Mouse (Mus musculus) heart, embryonic 11.5 days (tissue): ENCODE results near the gene Chrne. TPM values are rescaled to one million over a fixed set of nuclear protein-coding genes. Genes with fewer than 3 reads are reported as not detected.
"Not testable (repeated sequence)": the region's sequence is repeated elsewhere in the genome, so short reads cannot be mapped to it uniquely, and the experiment has no call there.

ENCODE experiments used
- ATAC-seq: fragments of 200-750 bp; cut with Nextera tagmentation; replicated peaks from 2 replicates; pipeline ENCODE4 v1.8.0; 2017; ENCODE audit warnings: moderate library complexity; ENCODE audit not compliant: insufficient number of reproducible peaks, low FRiP score, low TSS enrichment
- H3K27ac ChIP-seq: fragments of 300-500 bp; sonication (generic); 2 replicates; pipeline ENCODE4 v1.5.1; 2014; ENCODE audit warnings: mild to moderate bottlenecking, low read depth, low read length
- H3K27me3 ChIP-seq: fragments of 300-500 bp; sonication (generic); 2 replicates; pipeline ENCODE4 v1.6.1; 2014; ENCODE audit warnings: mild to moderate bottlenecking, low read length, mixed read lengths; ENCODE audit not compliant: control insufficient read depth, insufficient read depth
- H3K36me3 ChIP-seq: fragments of 300-500 bp; sonication (generic); 2 replicates; pipeline ENCODE4 v1.6.1; 2014; ENCODE audit warnings: mild to moderate bottlenecking, low read length, moderate library complexity, mixed read lengths; ENCODE audit not compliant: control insufficient read depth, insufficient read depth
- H3K4me1 ChIP-seq: fragments of 300-500 bp; sonication (generic); 2 replicates; pipeline ENCODE4 v1.6.1; 2014; ENCODE audit warnings: low read length; ENCODE audit not compliant: control insufficient read depth, insufficient read depth
- H3K4me2 ChIP-seq: fragments of 300-500 bp; sonication (generic); 2 replicates; pipeline ENCODE4 v1.6.1; 2014; ENCODE audit warnings: mild to moderate bottlenecking, moderate library complexity
- H3K4me3 ChIP-seq: fragments of 300-500 bp; sonication (generic); 2 replicates; pipeline ENCODE4 v1.5.1; 2014; ENCODE audit warnings: low read depth, low read length
- H3K9ac ChIP-seq: fragments of 300-500 bp; sonication (generic); 2 replicates; pipeline ENCODE4 v1.6.1; 2014; ENCODE audit warnings: mild to moderate bottlenecking, low read depth, low read length, moderate library complexity
- H3K9me3 ChIP-seq: fragments of 300-500 bp; sonication (generic); replicated peaks from 2 replicates; pipeline ENCODE4 v1.6.1; 2016; ENCODE audit warnings: low read length; ENCODE audit not compliant: control insufficient read depth
- WGBS: fragments of 180-500 bp; shearing (Covaris S2); extraction: QIAGEN DNeasy Blood & Tissue Kit; methylation state at CpG from one replicate; pipeline ENCODE4 v1.1.7; 2014; ENCODE audit not compliant: insufficient replicate concordance; 5-methylcytosine and 5-hydroxymethylcytosine counted together
- polyA plus RNA-seq: library from polyadenylated mRNA; unstranded; fragments of >200 nt; fragmentation: Nextera tagmentation; extraction: Ambion mirVana; gene quantifications from 2 replicates; pipeline ENCODE4 v1.2.1, GENCODE M21; 2014

Gene Chrne
- polyA plus RNA-seq, 1 experiment from 2014 or later = not detected

DNA sequence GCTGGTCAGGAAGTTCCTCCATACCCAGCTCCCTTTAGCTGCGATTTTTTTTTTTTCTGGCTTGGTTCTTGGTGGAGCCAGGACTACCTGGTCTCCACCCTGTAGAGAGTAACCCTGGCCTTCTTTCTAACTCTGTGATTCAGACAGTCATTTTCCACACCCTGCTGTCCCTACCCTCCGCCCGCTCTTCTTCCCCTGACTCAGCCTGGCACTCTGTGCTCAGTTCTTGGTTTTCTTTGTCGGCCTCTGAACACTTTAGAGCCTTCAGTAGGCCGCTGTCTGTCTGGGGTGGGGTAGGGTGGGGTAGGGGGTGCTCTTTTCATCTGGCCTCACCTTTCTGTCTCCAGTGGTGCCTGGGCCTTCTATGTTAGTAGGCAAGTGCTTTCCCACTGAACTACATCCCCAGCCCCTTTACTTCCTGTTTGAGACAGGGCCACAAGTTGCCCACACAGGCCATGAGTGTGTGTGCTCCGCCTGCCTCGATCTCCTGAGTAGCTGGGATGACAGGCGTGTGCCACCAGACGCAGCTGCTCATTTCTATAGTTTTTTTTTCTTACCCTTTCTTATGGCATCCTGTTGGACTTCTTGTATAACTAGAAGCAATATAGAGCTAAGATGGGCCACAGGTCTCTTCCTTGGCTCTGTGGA lies 39.2 kb downstream of the Chrne start:
- H3K9me3 ChIP-seq = no peaks in the 10 kb centered on the region
- peaks cover 14% of the 10 kb centered on the region for H3K4me1 ChIP-seq
- 67% methylated on average over 9 of the region's 9 CpGs for WGBS
- no peak overlapping the region for H3K4me2 ChIP-seq
- no peak for ATAC-seq
- no peak overlapping the region for H3K4me3 ChIP-seq
- H3K27me3 ChIP-seq = no peaks in the 10 kb centered on the region
- H3K27ac ChIP-seq = no peak overlapping the region
- H3K9ac ChIP-seq = no peak overlapping the region
- H3K36me3 ChIP-seq = no peaks in the 10 kb centered on the region; the same call in 1 of the 2 replicates

GRCm38 (mm10) chr11:70578962-70579361 lies 40.1 kb downstream of the Chrne start:
- H3K4me2 ChIP-seq = no peak overlapping the region
- H3K4me1 ChIP-seq = peaks cover 14% of the 10 kb centered on the region
- H3K27me3 ChIP-seq = no peaks in the 10 kb centered on the region
- H3K4me3 ChIP-seq = no peak overlapping the region
- H3K27ac ChIP-seq = no peak overlapping the region
- H3K36me3 ChIP-seq = no peaks in the 10 kb centered on the region; the same call in 1 of the 2 replicates
- no peak overlapping the region for H3K9ac ChIP-seq
- no peak for ATAC-seq
- no peaks in the 10 kb centered on the region for H3K9me3 ChIP-seq
- WGBS = 90% methylated on average over 6 of the region's 6 CpGs

- H3K27ac ChIP-seq = no peak overlapping the region
- no peaks in the 10 kb centered on the region; the same call in 1 of the 2 replicates for H3K36me3 ChIP-seq
- 75% methylated on average over 3 of the region's 3 CpGs for WGBS
- no peak overlapping the region for H3K4me2 ChIP-seq
- H3K27me3 ChIP-seq = no peaks in the 10 kb centered on the region
- no peak for ATAC-seq
- H3K9ac ChIP-seq = no peak overlapping the region
- H3K9me3 ChIP-seq = no peaks in the 10 kb centered on the region
- H3K4me1 ChIP-seq = peaks cover 19% of the 10 kb centered on the region
- no peak overlapping the region for H3K4me3 ChIP-seq
Measured at GRCm38 (mm10) chr11:70577201-70577600, 41.8 kb downstream of the Chrne start.

- WGBS = 78% methylated on average over 6 of the region's 6 CpGs
- Histone ChIP-seq H3K4me3 (no peak overlapping the region), H3K4me2 (no peak overlapping the region), H3K27ac (no peak overlapping the region), H3K27me3 (no peaks in the 10 kb centered on the region), H3K9me3 (no peaks in the 10 kb centered on the region), H3K9ac (no peak overlapping the region), H3K4me1 (peaks cover 14% of the 10 kb centered on the region), H3K36me3 (no peaks in the 10 kb centered on the region)
- ATAC-seq = no peak
Measured at GRCm38 (mm10) chr11:70573872-70574271, 45.1 kb downstream of the Chrne start.

- H3K27ac ChIP-seq = no peak overlapping the region
- no peak overlapping the region for H3K4me3 ChIP-seq
- no peaks in the 10 kb centered on the region for H3K36me3 ChIP-seq
- 40% methylated on average over 5 of the region's 5 CpGs for WGBS
- H3K4me2 ChIP-seq = peak overlapping the region; percentile 10
- H3K9ac ChIP-seq = no peak overlapping the region
- H3K9me3 ChIP-seq = no peaks in the 10 kb centered on the region
- H3K4me1 ChIP-seq = peaks cover 12% of the 10 kb centered on the region
- no peaks in the 10 kb centered on the region for H3K27me3 ChIP-seq
- ATAC-seq = no peak; the same call in 1 of the 2 replicates
Measured at GRCm38 (mm10) chr11:70572348-70572902, 46.6 kb downstream of the Chrne start.

GRCm38 (mm10) chr11:70571641-70572040 lies 47.4 kb downstream of the Chrne start:
- WGBS = 86% methylated on average over 1 of the region's 1 CpGs
- Histone ChIP-seq H3K4me3 (no peak overlapping the region), H3K9ac (no peak overlapping the region), H3K4me2 (peak overlapping the region; percentile 9), H3K9me3 (no peaks in the 10 kb centered on the region), H3K4me1 (peaks cover 12% of the 10 kb centered on the region), H3K36me3 (no peaks in the 10 kb centered on the region), H3K27ac (no peak overlapping the region), H3K27me3 (no peaks in the 10 kb centered on the region)
- no peak for ATAC-seq

DNA sequence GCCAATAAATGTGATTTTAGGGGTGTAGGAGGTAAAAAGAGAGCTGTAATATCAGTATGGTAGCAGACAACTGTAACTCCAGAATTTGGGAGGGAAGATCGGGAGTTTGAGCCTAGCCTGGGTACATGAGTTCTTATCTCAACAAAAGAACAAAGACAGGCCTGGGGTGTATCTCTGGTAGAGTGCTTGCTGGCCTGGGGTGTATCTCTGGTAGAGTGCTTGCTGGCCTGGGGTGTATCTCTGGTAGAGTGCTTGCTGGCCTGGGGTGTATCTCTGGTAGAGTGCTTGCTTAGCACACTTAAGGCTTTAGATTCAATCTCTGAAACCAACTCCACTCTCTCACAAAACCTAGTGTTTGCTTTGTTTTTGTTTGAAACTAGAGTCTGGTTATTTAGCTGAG lies 48.4 kb downstream of the Chrne start:
- H3K36me3 ChIP-seq, H3K9me3 ChIP-seq, H3K4me3 ChIP-seq, H3K27me3 ChIP-seq, H3K27ac ChIP-seq, H3K9ac ChIP-seq, H3K4me2 ChIP-seq, ATAC-seq: not testable (repeated sequence)
- 43% methylated on average over 1 of the region's 1 CpGs for WGBS
- peaks cover 12% of the 10 kb centered on the region for H3K4me1 ChIP-seq

- ATAC-seq = no peak
- H3K4me2 ChIP-seq = no peak overlapping the region
- H3K36me3 ChIP-seq = no peaks in the 10 kb centered on the region
- no peak overlapping the region for H3K27ac ChIP-seq
- WGBS = 84% methylated on average over 7 of the region's 7 CpGs
- H3K27me3 ChIP-seq = no peaks in the 10 kb centered on the region
- no peaks in the 10 kb centered on the region for H3K9me3 ChIP-seq
- peaks cover 10% of the 10 kb centered on the region for H3K4me1 ChIP-seq
- no peak overlapping the region for H3K9ac ChIP-seq
- no peak overlapping the region for H3K4me3 ChIP-seq
Measured at GRCm38 (mm10) chr11:70566586-70566985, 52.4 kb downstream of the Chrne start.
